Mouse (Mus musculus): ENCODE measurements around the gene Pip4k2b. TPM values are rescaled to one million over a fixed set of nuclear protein-coding genes. Genes with fewer than 3 reads are reported as not detected.

Pip4k2b gene
- polyA plus RNA-seq, 1 experiment from 2014 or later: 2.2 TPM

DNA sequence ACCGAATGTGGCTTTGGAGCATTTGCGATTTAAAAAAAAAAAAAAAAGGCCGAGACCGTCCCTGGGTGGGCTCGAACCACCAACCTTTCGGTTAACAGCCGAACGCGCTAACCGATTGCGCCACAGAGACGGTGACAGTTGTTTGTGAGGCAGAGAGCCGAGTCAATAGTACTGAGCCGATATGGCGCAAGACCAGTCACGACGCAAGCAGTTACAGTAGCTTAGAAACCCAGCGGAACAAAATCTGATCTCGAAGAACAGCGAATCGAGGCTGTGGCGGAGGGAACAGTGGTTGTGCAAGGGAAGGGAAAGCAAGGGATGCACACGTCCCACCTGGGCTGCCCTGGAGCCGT lies 42.1 kb downstream of the Pip4k2b start:
- WGBS: under 1% methylated on average over 24 of the region's 24 CpGs
- Histone ChIP-seq H3K9ac (ENCODE audit: low read depth, low read length) (peak overlapping the region; percentile 56), H3K4me3 (ENCODE audit: low read depth, low read length) (peak overlapping the region; percentile 59), H3K9me3 (ENCODE audit: control insufficient read depth, low read length) (no peaks in the 10 kb centered on the region), H3K27me3 (replicated peaks; ENCODE audit: control insufficient read depth, insufficient read depth, low read length) (no peaks in the 10 kb centered on the region), H3K4me1 (ENCODE audit: control insufficient read depth, insufficient read depth, low read length) (peaks cover 18% of the 10 kb centered on the region), H3K36me3 (ENCODE audit: control insufficient read depth, insufficient read depth, low read length) (peaks cover 27% of the 10 kb centered on the region), H3K27ac (replicated peaks; ENCODE audit: low read depth, low read length) (peak overlapping the region; percentile 77), H3K4me2 (ENCODE audit: low read depth, low read length) (peak overlapping the region; percentile 64)
- DNase-seq (ENCODE audit: low spot score): peak; percentile 87
- ATAC-seq (ENCODE audit: low read depth): no peak

DNA sequence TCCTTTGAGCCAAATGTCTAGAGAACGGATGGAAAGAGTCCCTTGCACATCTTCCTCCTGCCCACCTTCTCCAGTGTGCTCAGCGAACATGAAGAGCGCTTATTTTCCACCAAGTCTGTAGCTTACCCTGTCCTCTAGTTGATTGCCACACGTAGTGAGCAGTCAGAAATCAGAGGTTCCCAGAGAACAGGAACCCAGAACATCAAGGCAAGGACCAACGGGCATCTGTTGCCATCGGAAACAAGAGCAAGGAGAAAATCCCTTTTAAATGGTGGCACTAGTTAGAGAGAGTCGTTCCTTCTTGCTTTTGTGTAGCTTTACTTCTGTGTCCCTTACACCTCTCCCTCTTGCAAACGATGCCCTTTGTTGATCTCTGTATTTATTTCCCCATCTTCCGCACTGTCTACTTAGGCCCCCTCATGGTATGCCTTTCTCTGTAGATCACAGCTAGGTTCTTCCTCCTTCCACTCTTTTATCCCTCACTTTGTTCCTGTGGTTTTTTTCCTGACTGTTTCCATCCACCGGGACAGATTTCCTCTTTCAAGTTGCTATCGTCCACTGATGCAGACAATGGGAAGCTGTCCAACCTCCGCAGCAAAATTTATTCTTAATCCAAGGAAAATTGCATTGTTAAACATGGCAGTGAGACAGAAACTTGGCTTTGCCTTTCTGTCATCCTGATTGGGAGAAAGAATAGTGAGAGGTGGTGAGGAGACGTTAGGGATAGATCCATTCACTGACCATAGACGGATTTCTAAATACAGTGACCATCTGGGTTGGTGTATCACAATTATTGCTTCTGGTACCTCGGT lies 42.7 kb downstream of the Pip4k2b start:
- ATAC-seq (ENCODE audit: low read depth) (no peak), DNase-seq (ENCODE audit: low spot score) (no peak)
- no peak overlapping the region for H3K9ac ChIP-seq (ENCODE audit: low read depth, low read length)
- H3K4me1 ChIP-seq (ENCODE audit: control insufficient read depth, insufficient read depth, low read length): peaks cover 21% of the 10 kb centered on the region
- 54% methylated on average over 15 of the region's 15 CpGs for WGBS
- H3K9me3 ChIP-seq (ENCODE audit: control insufficient read depth, low read length): no peaks in the 10 kb centered on the region
- H3K27ac ChIP-seq (replicated peaks; ENCODE audit: low read depth, low read length): peak overlapping the region; percentile 77; the same call in 1 of the 2 replicates
- no peaks in the 10 kb centered on the region for H3K27me3 ChIP-seq (replicated peaks; ENCODE audit: control insufficient read depth, insufficient read depth, low read length)
- peak overlapping the region; percentile 64 for H3K4me2 ChIP-seq (ENCODE audit: low read depth, low read length)
- H3K36me3 ChIP-seq (ENCODE audit: control insufficient read depth, insufficient read depth, low read length): peaks cover 21% of the 10 kb centered on the region
- H3K4me3 ChIP-seq (ENCODE audit: low read depth, low read length): peak overlapping the region; percentile 59

DNA sequence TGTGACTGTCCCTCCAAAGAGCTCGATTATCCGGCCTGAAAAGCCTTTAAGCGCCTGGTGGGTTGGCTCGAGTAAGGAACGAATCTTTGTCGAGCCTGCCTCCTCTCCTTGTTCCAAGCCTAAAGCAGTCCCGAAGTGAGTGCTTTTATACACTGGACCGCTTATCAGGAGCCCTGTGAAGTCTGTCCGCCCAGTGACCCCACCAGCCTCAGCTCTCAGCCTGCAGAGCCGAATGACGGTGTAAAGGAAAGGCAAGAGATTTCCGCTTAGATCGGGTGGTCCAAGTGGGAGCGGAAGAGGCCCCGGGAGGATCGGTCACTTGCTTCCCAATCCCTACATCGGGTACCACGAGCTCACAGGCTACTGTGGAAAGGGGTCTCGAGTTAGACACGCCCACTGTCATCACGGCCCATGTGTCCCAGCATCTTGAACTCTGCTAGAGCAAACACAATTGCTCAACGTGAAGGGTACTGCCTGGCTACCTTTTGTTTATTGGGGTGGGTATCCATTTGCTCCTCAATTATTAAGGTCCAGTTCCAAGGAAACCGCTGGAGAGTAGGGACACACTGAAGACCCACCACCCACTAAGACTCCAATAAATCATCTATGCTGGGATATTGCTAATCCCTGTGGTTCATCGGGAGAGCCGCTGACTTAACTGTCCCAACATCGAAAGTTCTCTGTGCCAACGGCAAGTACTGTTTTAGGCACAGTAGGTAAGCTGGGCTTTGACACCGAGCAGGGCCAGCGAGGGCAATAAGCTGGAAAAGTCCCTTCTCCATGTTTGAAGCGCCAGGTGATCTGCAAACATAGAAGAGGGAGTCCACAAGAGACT lies 43.5 kb downstream of the Pip4k2b start:
- H3K27me3 ChIP-seq (replicated peaks; ENCODE audit: control insufficient read depth, insufficient read depth, low read length): no peaks in the 10 kb centered on the region
- peak overlapping the region; percentile 89 for H3K4me3 ChIP-seq (ENCODE audit: low read depth, low read length)
- DNase-seq (ENCODE audit: low spot score) (peak; percentile 56), ATAC-seq (ENCODE audit: low read depth) (no peak)
- 17% methylated on average over 30 of the region's 30 CpGs for WGBS
- H3K27ac ChIP-seq (replicated peaks; ENCODE audit: low read depth, low read length): peak overlapping the region; percentile 98
- H3K9me3 ChIP-seq (ENCODE audit: control insufficient read depth, low read length): no peaks in the 10 kb centered on the region
- H3K9ac ChIP-seq (ENCODE audit: low read depth, low read length): peak overlapping the region; percentile 94
- peaks cover 30% of the 10 kb centered on the region for H3K4me1 ChIP-seq (ENCODE audit: control insufficient read depth, insufficient read depth, low read length)
- H3K36me3 ChIP-seq (ENCODE audit: control insufficient read depth, insufficient read depth, low read length): peaks cover 13% of the 10 kb centered on the region
- peak overlapping the region; percentile 84 for H3K4me2 ChIP-seq (ENCODE audit: low read depth, low read length)

DNA sequence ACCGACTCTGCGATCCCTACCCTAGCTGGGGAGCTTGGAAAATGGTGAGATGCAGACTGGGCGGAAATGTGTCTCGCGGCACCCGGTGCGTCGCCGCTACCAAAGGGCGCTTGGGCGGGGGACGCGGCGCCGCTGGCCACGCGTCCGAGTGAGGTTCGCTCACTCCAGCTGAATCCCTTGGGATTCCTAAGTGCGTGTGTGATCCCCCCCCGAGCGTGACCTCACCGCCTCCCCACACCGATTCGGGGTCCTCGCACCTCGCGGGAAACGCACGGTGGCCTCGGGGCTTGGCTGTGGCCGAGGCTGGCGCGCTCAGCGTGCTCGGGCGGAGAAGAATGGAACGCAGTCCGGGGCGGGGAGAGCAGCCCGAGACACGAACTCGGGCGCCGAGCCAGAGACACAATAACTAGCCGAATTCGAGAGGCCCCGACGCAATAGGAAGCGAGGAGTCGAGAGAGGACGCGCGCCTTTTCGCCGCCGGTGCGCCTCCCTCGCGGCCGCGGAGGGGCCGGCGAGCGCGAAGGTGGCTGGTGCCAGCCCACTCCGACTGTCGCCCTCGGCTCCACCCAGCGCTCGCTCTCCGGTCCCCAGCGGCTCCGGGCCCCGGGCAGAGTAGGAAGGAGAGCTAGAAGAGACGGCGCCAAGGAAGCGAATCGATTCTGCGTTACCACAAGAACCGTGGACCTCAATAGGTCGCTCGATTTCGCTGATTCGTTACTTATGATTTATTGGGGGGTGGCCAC lies 44.3 kb downstream of the Pip4k2b start, which contains the start of gene Pcgf2:
Gene Pcgf2, minus strand, starts transcription at position 495 of the 743 bp plus-strand sequence.
- H3K27me3 ChIP-seq (replicated peaks; ENCODE audit: control insufficient read depth, insufficient read depth, low read length): no peaks in the 10 kb centered on the region
- peak within 1 kb of the TSS; percentile 98 for H3K27ac ChIP-seq (replicated peaks; ENCODE audit: low read depth, low read length)
- DNase-seq (ENCODE audit: low spot score) (peak; percentile 94), ATAC-seq (ENCODE audit: low read depth) (peak; percentile 5)
- H3K9me3 ChIP-seq (ENCODE audit: control insufficient read depth, low read length): no peaks in the 10 kb centered on the region
- peaks cover 37% of the 10 kb centered on the region for H3K4me1 ChIP-seq (ENCODE audit: control insufficient read depth, insufficient read depth, low read length)
- peak within 1 kb of the TSS; percentile 89 for H3K4me3 ChIP-seq (ENCODE audit: low read depth, low read length)
- peaks cover 8% of the 10 kb centered on the region; the same call in 1 of the 2 replicates for H3K36me3 ChIP-seq (ENCODE audit: control insufficient read depth, insufficient read depth, low read length)
- H3K9ac ChIP-seq (ENCODE audit: low read depth, low read length): peak within 1 kb of the TSS; percentile 94
- H3K4me2 ChIP-seq (ENCODE audit: low read depth, low read length): peak within 1 kb of the TSS; percentile 84
- under 1% methylated on average over 81 of the region's 85 CpGs for WGBS

DNA sequence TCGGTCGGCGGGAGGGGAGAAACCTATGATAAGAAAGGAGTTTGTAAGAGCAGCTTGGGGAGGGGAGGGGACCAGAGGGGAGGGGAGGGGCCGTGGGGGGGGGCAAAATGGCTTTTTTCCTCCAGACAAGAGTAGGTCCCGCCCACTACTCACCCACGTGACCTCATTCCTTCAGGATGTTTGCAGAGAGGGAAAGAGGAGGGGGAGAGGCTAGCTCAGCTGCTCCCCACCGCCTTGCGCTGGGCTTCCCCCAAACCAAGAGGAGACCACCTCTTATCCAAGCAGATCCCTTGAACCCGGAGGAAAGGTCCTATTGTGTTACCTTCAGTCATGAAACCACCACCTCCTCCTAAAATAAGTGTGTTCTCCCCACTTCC lies 44.9 kb downstream of the Pip4k2b start:
- Histone ChIP-seq H3K4me2 (ENCODE audit: low read depth, low read length) (peak overlapping the region; percentile 84), H3K9me3 (ENCODE audit: control insufficient read depth, low read length) (no peaks in the 10 kb centered on the region), H3K9ac (ENCODE audit: low read depth, low read length) (peak overlapping the region; percentile 94), H3K36me3 (ENCODE audit: control insufficient read depth, insufficient read depth, low read length) (peaks cover 2% of the 10 kb centered on the region; the same call in 1 of the 2 replicates), H3K27me3 (replicated peaks; ENCODE audit: control insufficient read depth, insufficient read depth, low read length) (no peaks in the 10 kb centered on the region), H3K27ac (replicated peaks; ENCODE audit: low read depth, low read length) (peak overlapping the region; percentile 98), H3K4me3 (ENCODE audit: low read depth, low read length) (peak overlapping the region; percentile 89), H3K4me1 (ENCODE audit: control insufficient read depth, insufficient read depth, low read length) (peaks cover 43% of the 10 kb centered on the region)
- DNase-seq (ENCODE audit: low spot score) (peak; percentile 99), ATAC-seq (ENCODE audit: low read depth) (peak; percentile 20; the same call in 1 of the 2 replicates)
- 0% methylated on average over 1 of the region's 9 CpGs for WGBS

DNA sequence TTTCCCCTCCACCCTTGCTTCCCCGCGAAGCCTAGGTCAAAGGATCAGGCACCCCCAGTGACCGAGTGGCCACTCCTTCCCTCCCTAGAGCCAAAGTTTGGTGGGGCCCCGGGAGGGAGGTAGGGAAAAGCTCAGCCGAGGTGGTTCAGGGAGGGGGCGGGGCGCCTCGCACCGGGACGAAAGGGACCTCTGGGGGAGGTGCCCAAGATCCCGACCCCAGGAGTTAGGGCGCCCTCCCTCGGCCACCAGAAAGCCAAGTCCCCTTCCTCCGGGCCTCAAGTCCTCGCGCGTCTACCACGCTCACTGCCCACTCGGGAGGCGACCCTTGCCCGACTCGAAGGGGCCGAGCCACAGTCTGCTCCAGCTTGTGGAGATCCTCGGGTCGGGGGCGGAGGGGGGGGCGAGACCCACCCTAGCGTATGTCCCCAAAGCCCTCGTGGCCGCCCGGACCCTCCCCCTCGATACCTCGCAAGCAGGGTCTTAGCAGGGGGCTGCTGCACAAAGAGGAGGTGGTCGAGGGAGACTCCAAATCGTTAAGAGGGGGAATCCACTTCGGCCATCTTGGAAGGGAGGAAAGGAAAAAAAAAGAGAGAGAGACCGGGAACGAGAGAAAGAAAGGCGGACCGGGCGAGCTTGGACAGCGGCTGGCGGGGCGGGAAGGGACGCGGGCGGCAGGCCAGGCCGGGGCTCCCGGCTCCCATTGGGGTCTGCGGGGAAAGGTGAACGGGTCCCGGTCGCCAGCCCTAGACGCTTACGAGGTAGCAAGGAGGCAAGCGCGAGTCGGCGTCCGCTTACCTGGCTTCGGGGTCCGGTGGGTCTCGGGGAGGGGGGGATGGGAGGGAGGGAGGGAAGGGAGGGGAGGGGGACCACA lies 45.5 kb downstream of the Pip4k2b start:
- Histone ChIP-seq H3K9ac (ENCODE audit: low read depth, low read length) (peak overlapping the region; percentile 94), H3K4me3 (ENCODE audit: low read depth, low read length) (peak overlapping the region; percentile 89), H3K4me1 (ENCODE audit: control insufficient read depth, insufficient read depth, low read length) (peaks cover 41% of the 10 kb centered on the region), H3K36me3 (ENCODE audit: control insufficient read depth, insufficient read depth, low read length) (no peaks in the 10 kb centered on the region), H3K27me3 (replicated peaks; ENCODE audit: control insufficient read depth, insufficient read depth, low read length) (no peaks in the 10 kb centered on the region), H3K27ac (replicated peaks; ENCODE audit: low read depth, low read length) (peak overlapping the region; percentile 98), H3K4me2 (ENCODE audit: low read depth, low read length) (peak overlapping the region; percentile 84), H3K9me3 (ENCODE audit: control insufficient read depth, low read length) (no peaks in the 10 kb centered on the region)
- WGBS: under 1% methylated on average over 33 of the region's 63 CpGs
- ATAC-seq (ENCODE audit: low read depth) (no peak), DNase-seq (ENCODE audit: low spot score) (peak; percentile 84)

DNA sequence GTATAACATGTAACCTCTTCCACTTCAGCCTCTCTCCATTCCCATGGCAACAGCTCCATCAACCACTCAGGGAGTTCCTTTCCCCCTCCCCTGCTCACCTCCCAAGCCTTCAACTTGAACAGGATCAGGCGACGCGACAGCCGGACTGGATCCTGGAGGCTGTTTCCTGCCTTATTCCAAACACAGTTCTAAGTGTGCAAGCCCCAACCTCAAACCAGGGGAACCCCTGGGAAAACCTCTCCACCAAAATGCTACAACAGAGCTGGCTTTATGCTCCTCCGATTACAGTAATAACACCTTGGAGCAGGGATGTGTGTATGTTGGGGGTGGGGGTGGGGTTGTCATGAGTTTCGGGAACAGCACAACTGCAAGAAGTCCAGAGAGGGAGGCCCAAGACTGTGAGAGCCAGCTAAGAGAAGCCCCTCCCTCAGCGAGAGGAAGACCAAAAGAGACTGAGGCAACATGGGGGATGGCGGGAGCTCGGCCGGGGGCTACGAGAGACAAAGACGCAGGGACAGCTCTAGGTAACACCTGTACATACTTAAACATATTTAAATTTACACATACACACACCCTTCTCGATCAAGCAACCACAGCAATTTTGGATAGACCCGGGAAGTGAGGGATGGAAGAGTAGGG lies 46.5 kb downstream of the Pip4k2b start:
- H3K9me3 ChIP-seq (ENCODE audit: control insufficient read depth, low read length): no peaks in the 10 kb centered on the region
- H3K4me2 ChIP-seq (ENCODE audit: low read depth, low read length): peak overlapping the region; percentile 84
- peaks cover 5% of the 10 kb centered on the region; the same call in 1 of the 2 replicates for H3K36me3 ChIP-seq (ENCODE audit: control insufficient read depth, insufficient read depth, low read length)
- H3K27ac ChIP-seq (replicated peaks; ENCODE audit: low read depth, low read length): peak overlapping the region; percentile 98
- WGBS: 1% methylated on average over 14 of the region's 14 CpGs
- H3K4me1 ChIP-seq (ENCODE audit: control insufficient read depth, insufficient read depth, low read length): peaks cover 41% of the 10 kb centered on the region
- H3K27me3 ChIP-seq (replicated peaks; ENCODE audit: control insufficient read depth, insufficient read depth, low read length): no peaks in the 10 kb centered on the region
- H3K4me3 ChIP-seq (ENCODE audit: low read depth, low read length): peak overlapping the region; percentile 89
- DNase-seq (ENCODE audit: low spot score): peak; percentile 59
- peak overlapping the region; percentile 94 for H3K9ac ChIP-seq (ENCODE audit: low read depth, low read length)
- no peak for ATAC-seq (ENCODE audit: low read depth)

Data from embryonic facial prominence, embryonic 14.5 days (tissue).